Mouse (Mus musculus) bone marrow macrophage, adult 2 months (primary cell): ENCODE data around the gene Gm4846.
"Not testable (repeated sequence)": the region's sequence is repeated elsewhere in the genome, so short reads cannot be mapped to it uniquely, and the experiment has no call there.

ENCODE experiments used
- CTCF ChIP-seq: IDR thresholded peaks from 2 replicates; pipeline ENCODE4 v1.5.1; 2012; ENCODE audit warnings: low read depth, mild to moderate bottlenecking, low read length, moderate library complexity
- POLR2A ChIP-seq: IDR thresholded peaks from 2 replicates; pipeline ENCODE4 v1.6.1; 2012; ENCODE audit warnings: mild to moderate bottlenecking, low read depth, low read length, borderline replicate concordance

DNA sequence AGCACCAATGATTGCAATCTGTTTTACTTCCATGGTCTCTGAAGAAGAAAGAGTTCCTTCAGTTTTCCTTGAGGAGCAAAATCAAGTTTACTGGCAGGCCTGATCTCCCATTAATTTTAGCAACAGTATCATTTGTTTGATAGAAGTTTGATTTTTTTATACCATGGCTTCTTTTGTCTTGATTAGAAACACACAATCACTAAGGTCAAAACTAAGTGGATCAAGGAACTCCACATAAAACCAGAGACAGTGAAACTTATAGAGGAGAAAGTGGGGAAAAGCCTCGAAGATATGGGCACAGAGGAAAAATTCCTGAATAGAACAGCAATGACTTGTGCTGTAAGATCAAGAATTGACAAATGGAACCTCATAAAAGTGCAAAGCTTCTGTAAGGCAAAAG lies at the start of gene Gm4846:
- TF ChIP-seq POLR2A, CTCF: not testable (repeated sequence)
